Mouse (Mus musculus): ENCODE data around the gene Wipi2. TPM values are rescaled to one million over a fixed set of nuclear protein-coding genes. Genes with fewer than 3 reads are reported as not detected.

Gene Wipi2
- total RNA-seq, 1 experiment = 62.4 TPM

GRCm38 (mm10) chr5:142669726-142670125, 42.2 kb downstream of the Wipi2 start:
- in situ Hi-C loops (cut with MboI; ENCODE audit: low sequenced_read_pairs in 2 of 2, unreplicated experiment in 2 of 2) = no loop called here
- H3K9ac ChIP-seq (ENCODE audit: insufficient read depth, low read depth, low read length, poor library complexity, severe bottlenecking) = no peak overlapping the region; the same call in 1 of the 2 replicates
- no peak for DNase-seq (ENCODE audit: low read depth, low spot score)
- TF ChIP-seq ZC3H11A (IDR thresholded peaks at IDR 0.05; ENCODE audit: borderline replicate concordance, low read depth, low read length) = no peak
- TF ChIP-seq HCFC1 (IDR thresholded peaks at IDR 0.05; ENCODE audit: borderline replicate concordance, insufficient read depth, low read length) = no peak
- TF ChIP-seq MAFK (IDR thresholded peaks at IDR 0.05; ENCODE audit: insufficient read depth, low read depth, low read length) = no peak
- TF ChIP-seq ZNF384 (IDR thresholded peaks at IDR 0.05; ENCODE audit: low read depth, low read length) = no peak
- no peak for TF ChIP-seq CHD2 (IDR thresholded peaks at IDR 0.05; ENCODE audit: low read depth, low read length)
- peak overlapping the region; percentile 94 for H3K27ac ChIP-seq (ENCODE audit: insufficient read depth, low read depth, low read length, poor library complexity, severe bottlenecking)
- peaks cover 12 to 42% of the 10 kb centered on the region in 2 experiments for H3K4me1 ChIP-seq (ENCODE audit: control insufficient read depth in 2 of 2, insufficient read depth in 2 of 2, low read length in 2 of 2, poor library complexity in 1 of 2)
- peaks cover 26% of the 10 kb centered on the region for H3K36me3 ChIP-seq (ENCODE audit: control insufficient read depth, insufficient read depth, low read length, poor library complexity, severe bottlenecking)
- H3K9me3 ChIP-seq (ENCODE audit: control insufficient read depth, insufficient read depth, low read depth, low read length) = no peaks in the 10 kb centered on the region
- no peak overlapping the region for H3K4me3 ChIP-seq (ENCODE audit: insufficient read depth in 1 of 2, low read depth in 1 of 2, low read length in 2 of 2, poor library complexity in 1 of 2, severe bottlenecking in 1 of 2)

GRCm38 (mm10) chr5:142673082-142673481, 45.6 kb downstream of the Wipi2 start:
- Histone ChIP-seq H3K27ac (ENCODE audit: insufficient read depth, low read depth, low read length, poor library complexity, severe bottlenecking) (no peak overlapping the region), H3K4me1 (ENCODE audit: control insufficient read depth in 2 of 2, insufficient read depth in 2 of 2, low read length in 2 of 2, poor library complexity in 1 of 2) (peaks cover 4 to 17% of the 10 kb centered on the region in 2 experiments; a peak in 3 of 4 replicates), H3K9me3 (ENCODE audit: control insufficient read depth, insufficient read depth, low read depth, low read length) (no peaks in the 10 kb centered on the region), H3K4me3 (ENCODE audit: insufficient read depth in 1 of 2, low read depth in 1 of 2, low read length in 2 of 2, poor library complexity in 1 of 2, severe bottlenecking in 1 of 2) (no peak overlapping the region), H3K36me3 (ENCODE audit: control insufficient read depth, insufficient read depth, low read length, poor library complexity, severe bottlenecking) (peaks cover 2% of the 10 kb centered on the region; the same call in 1 of the 2 replicates), H3K9ac (ENCODE audit: insufficient read depth, low read depth, low read length, poor library complexity, severe bottlenecking) (no peak overlapping the region)
- TF ChIP-seq CHD2 (IDR thresholded peaks at IDR 0.05; ENCODE audit: low read depth, low read length) = no peak
- TF ChIP-seq MAFK (IDR thresholded peaks at IDR 0.05; ENCODE audit: insufficient read depth, low read depth, low read length) = no peak
- no peak for TF ChIP-seq ZNF384 (IDR thresholded peaks at IDR 0.05; ENCODE audit: low read depth, low read length)
- no peak for TF ChIP-seq HCFC1 (IDR thresholded peaks at IDR 0.05; ENCODE audit: borderline replicate concordance, insufficient read depth, low read length)
- no peak for TF ChIP-seq ZC3H11A (IDR thresholded peaks at IDR 0.05; ENCODE audit: borderline replicate concordance, low read depth, low read length)
- DNase-seq (ENCODE audit: low read depth, low spot score) = no peak
- in situ Hi-C loops (cut with MboI; ENCODE audit: low sequenced_read_pairs in 2 of 2, unreplicated experiment in 2 of 2) = no loop called here

- H3K36me3 ChIP-seq (ENCODE audit: control insufficient read depth, insufficient read depth, low read length, poor library complexity, severe bottlenecking) = no peaks in the 10 kb centered on the region
- H3K9me3 ChIP-seq (ENCODE audit: control insufficient read depth, insufficient read depth, low read depth, low read length) = no peaks in the 10 kb centered on the region
- in situ Hi-C loops (cut with MboI; ENCODE audit: low sequenced_read_pairs in 2 of 2, unreplicated experiment in 2 of 2) = no loop called here
- no peak overlapping the region for H3K9ac ChIP-seq (ENCODE audit: insufficient read depth, low read depth, low read length, poor library complexity, severe bottlenecking)
- TF ChIP-seq ZNF384 (IDR thresholded peaks at IDR 0.05; ENCODE audit: low read depth, low read length) = no peak
- no peak for TF ChIP-seq ZC3H11A (IDR thresholded peaks at IDR 0.05; ENCODE audit: borderline replicate concordance, low read depth, low read length)
- no peak for DNase-seq (ENCODE audit: low read depth, low spot score)
- no peaks in the 10 kb centered on the region for H3K4me1 ChIP-seq (ENCODE audit: control insufficient read depth in 2 of 2, insufficient read depth in 2 of 2, low read length in 2 of 2, poor library complexity in 1 of 2)
- H3K4me3 ChIP-seq (ENCODE audit: insufficient read depth in 1 of 2, low read depth in 1 of 2, low read length in 2 of 2, poor library complexity in 1 of 2, severe bottlenecking in 1 of 2) = no peak overlapping the region
- no peak overlapping the region for H3K27ac ChIP-seq (ENCODE audit: insufficient read depth, low read depth, low read length, poor library complexity, severe bottlenecking)
These were observed 50.7 kb downstream of the Wipi2 start for GRCm38 (mm10) chr5:142678141-142678571.

- no peak for DNase-seq (ENCODE audit: low read depth, low spot score)
- H3K9me3 ChIP-seq (ENCODE audit: control insufficient read depth, insufficient read depth, low read depth, low read length) = no peaks in the 10 kb centered on the region
- TF ChIP-seq ZC3H11A (IDR thresholded peaks at IDR 0.05; ENCODE audit: borderline replicate concordance, low read depth, low read length) (no peak), MAFK (IDR thresholded peaks at IDR 0.05; ENCODE audit: insufficient read depth, low read depth, low read length) (no peak), ZNF384 (IDR thresholded peaks at IDR 0.05; ENCODE audit: low read depth, low read length) (no peak), CHD2 (IDR thresholded peaks at IDR 0.05; ENCODE audit: low read depth, low read length) (no peak), HCFC1 (IDR thresholded peaks at IDR 0.05; ENCODE audit: borderline replicate concordance, insufficient read depth, low read length) (no peak)
- no peak overlapping the region for H3K27ac ChIP-seq (ENCODE audit: insufficient read depth, low read depth, low read length, poor library complexity, severe bottlenecking)
- no peak overlapping the region for H3K4me3 ChIP-seq (ENCODE audit: insufficient read depth in 1 of 2, low read depth in 1 of 2, low read length in 2 of 2, poor library complexity in 1 of 2, severe bottlenecking in 1 of 2)
- in situ Hi-C loops (cut with MboI; ENCODE audit: low sequenced_read_pairs in 2 of 2, unreplicated experiment in 2 of 2) = no loop called here
- no peaks in the 10 kb centered on the region for H3K4me1 ChIP-seq (ENCODE audit: control insufficient read depth in 2 of 2, insufficient read depth in 2 of 2, low read length in 2 of 2, poor library complexity in 1 of 2)
- H3K9ac ChIP-seq (ENCODE audit: insufficient read depth, low read depth, low read length, poor library complexity, severe bottlenecking) = no peak overlapping the region
- H3K36me3 ChIP-seq (ENCODE audit: control insufficient read depth, insufficient read depth, low read length, poor library complexity, severe bottlenecking) = no peaks in the 10 kb centered on the region
These were observed 51.6 kb downstream of the Wipi2 start for GRCm38 (mm10) chr5:142679065-142679464.

GRCm38 (mm10) chr5:142681911-142682310, 54.4 kb downstream of the Wipi2 start:
- H3K9me3 ChIP-seq (ENCODE audit: control insufficient read depth, insufficient read depth, low read depth, low read length) = no peaks in the 10 kb centered on the region
- in situ Hi-C loops (cut with MboI; ENCODE audit: low sequenced_read_pairs in 2 of 2, unreplicated experiment in 2 of 2) = no loop called here
- TF ChIP-seq ZC3H11A (IDR thresholded peaks at IDR 0.05; ENCODE audit: borderline replicate concordance, low read depth, low read length) = no peak
- TF ChIP-seq CHD2 (IDR thresholded peaks at IDR 0.05; ENCODE audit: low read depth, low read length) = no peak
- TF ChIP-seq ZNF384 (IDR thresholded peaks at IDR 0.05; ENCODE audit: low read depth, low read length) = no peak
- TF ChIP-seq MAFK (IDR thresholded peaks at IDR 0.05; ENCODE audit: insufficient read depth, low read depth, low read length) = no peak
- TF ChIP-seq HCFC1 (IDR thresholded peaks at IDR 0.05; ENCODE audit: borderline replicate concordance, insufficient read depth, low read length) = no peak
- no peaks in the 10 kb centered on the region for H3K36me3 ChIP-seq (ENCODE audit: control insufficient read depth, insufficient read depth, low read length, poor library complexity, severe bottlenecking)
- H3K4me3 ChIP-seq (ENCODE audit: insufficient read depth in 1 of 2, low read depth in 1 of 2, low read length in 2 of 2, poor library complexity in 1 of 2, severe bottlenecking in 1 of 2) = no peak overlapping the region
- DNase-seq (ENCODE audit: low read depth, low spot score) = no peak
- no peak overlapping the region for H3K27ac ChIP-seq (ENCODE audit: insufficient read depth, low read depth, low read length, poor library complexity, severe bottlenecking)
- H3K9ac ChIP-seq (ENCODE audit: insufficient read depth, low read depth, low read length, poor library complexity, severe bottlenecking) = no peak overlapping the region
- H3K4me1 ChIP-seq (ENCODE audit: control insufficient read depth in 2 of 2, insufficient read depth in 2 of 2, low read length in 2 of 2, poor library complexity in 1 of 2) = peaks cover 0 to 4% of the 10 kb centered on the region in 2 experiments; a peak in 1 of 4 replicates
